Mouse (Mus musculus): ENCODE results near the gene Vps52.
"Not testable (repeated sequence)": the region's sequence is repeated elsewhere in the genome, so short reads cannot be mapped to it uniquely, and the experiment has no call there.

The Vps52 gene

GRCm38 (mm10) chr17:34000796-34001195 lies 45.2 kb downstream of the Vps52 start:
- not testable (repeated sequence) for DNase-seq (ENCODE audit: low spot score in 2 of 2)

GRCm38 (mm10) chr17:34003426-34003825 lies 47.8 kb downstream of the Vps52 start:
- no peak for DNase-seq (ENCODE audit: low spot score in 2 of 2)

DNA sequence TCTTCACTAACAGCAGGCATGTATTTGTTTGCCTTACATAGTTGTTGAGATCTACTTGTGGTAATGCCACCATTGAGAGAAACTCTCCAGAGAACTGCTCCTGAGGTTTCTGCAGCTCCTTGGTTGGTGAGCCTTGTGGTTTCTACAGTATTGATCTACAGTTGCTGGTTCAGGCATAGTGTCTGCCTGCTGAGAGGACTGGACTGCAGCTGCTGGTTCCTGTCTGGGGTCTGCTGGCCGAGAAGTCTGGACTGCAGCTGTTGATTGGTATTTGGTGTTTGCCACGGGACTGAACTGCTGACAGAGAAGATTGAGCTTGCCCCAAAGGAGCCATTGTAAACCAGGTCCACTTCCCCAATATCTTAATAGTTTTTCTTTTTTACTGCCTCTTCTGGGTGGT lies 51.0 kb downstream of the Vps52 start:
- no peak for DNase-seq (ENCODE audit: low spot score in 2 of 2)

- no peak for DNase-seq (ENCODE audit: low spot score in 2 of 2)
Measured at GRCm38 (mm10) chr17:34010156-34010555, 54.5 kb downstream of the Vps52 start.

- no peak for DNase-seq (ENCODE audit: low spot score in 2 of 2)
Measured at GRCm38 (mm10) chr17:34013436-34013835, 57.8 kb downstream of the Vps52 start.
